Mouse (Mus musculus) lung, postnatal 36 days (tissue): ENCODE results near the gene Syt13.

ENCODE experiments used
- DNase-seq: peaks from one replicate; pipeline ENCODE4 v3.0.0; 2022; ENCODE audit warnings: mixed read lengths

Syt13 gene

GRCm38 (mm10) chr2:92967032-92967838 is 52.3 kb downstream of the Syt13 start:
- DNase-seq: peak; percentile 63

GRCm38 (mm10) chr2:92967839-92968166 is 52.9 kb downstream of the Syt13 start:
- peak; percentile 66 for DNase-seq

GRCm38 (mm10) chr2:92971069-92971468 is 56.2 kb downstream of the Syt13 start:
- DNase-seq: no peak

GRCm38 (mm10) chr2:92971536-92971935 is 56.6 kb downstream of the Syt13 start:
- no peak for DNase-seq

GRCm38 (mm10) chr2:92972071-92972470 is 57.2 kb downstream of the Syt13 start:
- no peak for DNase-seq

- no peak for DNase-seq
Measured at GRCm38 (mm10) chr2:92973646-92974045, 58.7 kb downstream of the Syt13 start.

- peak; percentile 62 for DNase-seq
Measured at GRCm38 (mm10) chr2:92975031-92975790, 60.3 kb downstream of the Syt13 start.

- peak; percentile 68 for DNase-seq
Measured at GRCm38 (mm10) chr2:92980165-92980564, 65.3 kb downstream of the Syt13 start.

- DNase-seq: peak; percentile 81
Measured at GRCm38 (mm10) chr2:92982591-92983272, 67.8 kb downstream of the Syt13 start.

- peak; percentile 74 for DNase-seq
Measured at GRCm38 (mm10) chr2:92983273-92983620, 68.3 kb downstream of the Syt13 start.

- no peak for DNase-seq
Measured at GRCm38 (mm10) chr2:92984321-92985108, 69.6 kb downstream of the Syt13 start.

- DNase-seq: no peak
Measured at GRCm38 (mm10) chr2:92985171-92985570, 70.3 kb downstream of the Syt13 start.

GRCm38 (mm10) chr2:92985600-92985999 is 70.7 kb downstream of the Syt13 start:
- no peak for DNase-seq

- peak; percentile 57 for DNase-seq
Measured at GRCm38 (mm10) chr2:92987108-92987618, 72.3 kb downstream of the Syt13 start.

GRCm38 (mm10) chr2:92987901-92988631 is 73.2 kb downstream of the Syt13 start:
- peak; percentile 95 for DNase-seq

GRCm38 (mm10) chr2:92989593-92989992 is 74.7 kb downstream of the Syt13 start:
- DNase-seq: no peak

GRCm38 (mm10) chr2:92991976-92992375 is 77.1 kb downstream of the Syt13 start:
- no peak for DNase-seq

GRCm38 (mm10) chr2:93005028-93005427 is 90.1 kb downstream of the Syt13 start:
- no peak for DNase-seq
